In genomic region chr2:6020570-6020969, GRCm38 (mm10) we compare ENCODE assay signal across 25 mouse cellular contexts.
"Had no signal": no experiment of that assay in that cellular context is flagged by ENCODE, and none has a peak within 500 bp of the region (broad histone marks: within the 10 kb centered on the region; RNA-seq: fewer than 3 reads in every experiment).

No protein-coding gene starts in this region.

- DNase-seq: cerebellum, adult 9-10 months; cerebellum, adult 9-11 months; cerebellum, postnatal 10 days; cerebellum, postnatal 14 days; cerebellum, postnatal 25 days; cerebellum, postnatal 36 days; forebrain, postnatal 0 days; gastrocnemius, adult 2 months; gastrocnemius, postnatal 10 days; gastrocnemius, postnatal 14 days; gastrocnemius, postnatal 25 days; gastrocnemius, postnatal 36 days; heart, adult 11 months; heart, adult 18-20 months; heart, adult 2 months had no signal

- H3K27ac ChIP-seq: embryonic facial prominence, embryonic 10.5 days; embryonic facial prominence, embryonic 12.5 days; embryonic facial prominence, embryonic 13.5 days; embryonic facial prominence, embryonic 15.5 days; forebrain, embryonic 10.5 days; forebrain, embryonic 12.5 days; forebrain, embryonic 13.5 days; forebrain, embryonic 15.5 days; gastrocnemius, adult 2 months; heart, adult 2 months; heart, embryonic 10.5 days had no signal

- H3K27me3 ChIP-seq: embryonic facial prominence, embryonic 12.5 days; embryonic facial prominence, embryonic 13.5 days; embryonic facial prominence, embryonic 15.5 days; forebrain, embryonic 12.5 days; forebrain, embryonic 13.5 days; forebrain, embryonic 15.5 days had no signal

- H3K9ac ChIP-seq: embryonic facial prominence, embryonic 12.5 days; embryonic facial prominence, embryonic 13.5 days; embryonic facial prominence, embryonic 15.5 days; forebrain, embryonic 12.5 days; forebrain, embryonic 13.5 days; forebrain, embryonic 15.5 days; forebrain, postnatal 0 days had no signal

- H3K4me3 ChIP-seq: embryonic facial prominence, embryonic 10.5 days; embryonic facial prominence, embryonic 12.5 days; embryonic facial prominence, embryonic 13.5 days; embryonic facial prominence, embryonic 15.5 days; erythroblast, embryonic 14.5 days; forebrain, embryonic 10.5 days; forebrain, embryonic 12.5 days; forebrain, embryonic 13.5 days; forebrain, embryonic 15.5 days; gastrocnemius, adult 2 months; heart, adult 2 months; heart, embryonic 10.5 days had no signal

- H3K4me1 ChIP-seq: embryonic facial prominence, embryonic 10.5 days; embryonic facial prominence, embryonic 12.5 days; embryonic facial prominence, embryonic 13.5 days; embryonic facial prominence, embryonic 15.5 days; forebrain, embryonic 10.5 days; forebrain, embryonic 12.5 days; forebrain, embryonic 13.5 days; forebrain, embryonic 15.5 days; heart, embryonic 10.5 days had no signal

- H3K9me3 ChIP-seq: embryonic facial prominence, embryonic 10.5 days; embryonic facial prominence, embryonic 12.5 days; embryonic facial prominence, embryonic 13.5 days; embryonic facial prominence, embryonic 15.5 days; forebrain, embryonic 10.5 days; forebrain, embryonic 12.5 days; forebrain, embryonic 13.5 days; forebrain, embryonic 15.5 days; heart, embryonic 10.5 days had no signal
